Mouse (Mus musculus): ENCODE measurements around the gene Tle4. TPM values are rescaled to one million over a fixed set of nuclear protein-coding genes. Genes with fewer than 3 reads are reported as not detected.

Tle4 gene
- polyA plus RNA-seq, 1 experiment, result 0.76 TPM

DNA sequence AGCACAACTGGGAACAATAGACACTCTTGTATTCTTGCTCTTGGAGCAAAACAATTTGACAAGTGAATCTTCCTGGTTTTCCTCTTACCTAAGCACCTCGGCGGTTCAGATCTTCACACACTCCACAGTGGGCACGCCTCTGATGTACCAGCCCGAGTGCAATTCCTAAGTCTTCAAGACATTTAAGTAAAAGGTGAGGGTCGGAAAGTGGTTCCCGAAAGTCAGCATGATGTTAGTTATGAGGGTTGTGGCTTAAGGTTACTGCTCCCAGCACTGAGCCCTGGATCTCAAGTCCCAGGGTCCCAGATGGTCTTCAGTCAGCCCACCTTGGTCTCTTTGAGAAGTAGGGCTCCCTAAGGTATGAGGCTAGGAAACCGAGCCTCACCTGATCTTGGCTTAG lies 165.4 kb downstream of the Tle4 start:
- Histone ChIP-seq H3K4me2 (ENCODE audit: low read depth) (no peak overlapping the region), H3ac (ENCODE audit: control insufficient read depth, insufficient read length) (no peak overlapping the region), H3K4me3 (no peak overlapping the region), H3K36me3 (ENCODE audit: control insufficient read depth, insufficient read depth) (no peaks in the 10 kb centered on the region), H3K79me2 (ENCODE audit: control insufficient read depth, insufficient read depth) (no peaks in the 10 kb centered on the region), H3K27me3 (ENCODE audit: control insufficient read depth, insufficient read depth, insufficient read length) (peaks cover 8% of the 10 kb centered on the region)
- no peak for TF ChIP-seq POLR2AphosphoS2 (IDR thresholded peaks at IDR 0.05; ENCODE audit: insufficient read length, low read depth)
- no peak for TF ChIP-seq CEBPB (IDR thresholded peaks at IDR 0.05; ENCODE audit: insufficient read depth, poor library complexity, severe bottlenecking)
- TF ChIP-seq MAX (IDR thresholded peaks at IDR 0.05; ENCODE audit: low read depth), result no peak
- no peak for TF ChIP-seq TCF12 (IDR thresholded peaks at IDR 0.05; ENCODE audit: insufficient read depth, poor library complexity, severe bottlenecking)
- TF ChIP-seq MYOG (IDR thresholded peaks at IDR 0.05; ENCODE audit: control insufficient read depth in 1 of 3, insufficient read depth in 1 of 3, insufficient read length in 2 of 3, low read depth in 2 of 3), result no peak
- TF ChIP-seq SRF (IDR thresholded peaks at IDR 0.05; ENCODE audit: control insufficient read depth, insufficient read length, low read depth), result no peak
- no peak for TF ChIP-seq TCF3 (IDR thresholded peaks at IDR 0.05; ENCODE audit: insufficient read length, low read depth)
- no peak for TF ChIP-seq E2F4 (IDR thresholded peaks at IDR 0.05; ENCODE audit: insufficient read depth)
- no peak for TF ChIP-seq REST (IDR thresholded peaks at IDR 0.05; ENCODE audit: insufficient read depth, insufficient read length)
- TF ChIP-seq POLR2A (IDR thresholded peaks at IDR 0.05; ENCODE audit: insufficient read length, low read depth), result no peak
- no peak for TF ChIP-seq MYOD1 (IDR thresholded peaks at IDR 0.05; ENCODE audit: control insufficient read depth in 1 of 3, insufficient read length in 2 of 3, low read depth in 2 of 3)
- no peak for TF ChIP-seq USF1 (IDR thresholded peaks at IDR 0.05; ENCODE audit: low read depth)

DNA sequence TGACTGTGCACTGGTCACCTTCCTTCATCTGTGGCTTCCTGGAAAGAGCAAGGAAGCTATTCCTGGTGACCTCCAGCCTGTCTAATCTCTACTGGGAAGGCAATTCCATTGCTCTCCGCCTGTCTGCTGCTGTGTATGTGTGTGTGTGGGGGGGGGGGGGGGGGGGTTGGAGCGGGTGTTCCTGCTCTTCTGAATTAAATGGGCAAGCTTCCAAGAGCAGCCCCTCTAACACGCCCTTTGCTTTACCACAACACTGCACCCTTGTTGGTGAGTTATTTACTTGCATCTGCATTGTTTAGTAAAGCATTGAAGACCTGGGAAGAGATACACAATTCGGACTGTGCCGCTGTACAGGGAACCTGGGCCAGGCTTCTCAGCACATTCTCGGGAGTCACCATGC lies 170.9 kb downstream of the Tle4 start:
- H3K79me2 ChIP-seq (ENCODE audit: control insufficient read depth, insufficient read depth), result no peaks in the 10 kb centered on the region
- no peaks in the 10 kb centered on the region for H3K36me3 ChIP-seq (ENCODE audit: control insufficient read depth, insufficient read depth)
- peaks cover 28% of the 10 kb centered on the region for H3K27me3 ChIP-seq (ENCODE audit: control insufficient read depth, insufficient read depth, insufficient read length)
- no peak overlapping the region for H3ac ChIP-seq (ENCODE audit: control insufficient read depth, insufficient read length)
- no peak overlapping the region for H3K4me2 ChIP-seq (ENCODE audit: low read depth)
- no peak overlapping the region for H3K4me3 ChIP-seq
- TF ChIP-seq CEBPB (IDR thresholded peaks at IDR 0.05; ENCODE audit: insufficient read depth, poor library complexity, severe bottlenecking), result no peak
- TF ChIP-seq USF1 (IDR thresholded peaks at IDR 0.05; ENCODE audit: low read depth), result no peak
- no peak for TF ChIP-seq POLR2A (IDR thresholded peaks at IDR 0.05; ENCODE audit: insufficient read length, low read depth)
- TF ChIP-seq TCF3 (IDR thresholded peaks at IDR 0.05; ENCODE audit: insufficient read length, low read depth), result no peak
- no peak for TF ChIP-seq MYOG (IDR thresholded peaks at IDR 0.05; ENCODE audit: control insufficient read depth in 1 of 3, insufficient read depth in 1 of 3, insufficient read length in 2 of 3, low read depth in 2 of 3)
- no peak for TF ChIP-seq MAX (IDR thresholded peaks at IDR 0.05; ENCODE audit: low read depth)
- no peak for TF ChIP-seq MYOD1 (IDR thresholded peaks at IDR 0.05; ENCODE audit: control insufficient read depth in 1 of 3, insufficient read length in 2 of 3, low read depth in 2 of 3)
- no peak for TF ChIP-seq REST (IDR thresholded peaks at IDR 0.05; ENCODE audit: insufficient read depth, insufficient read length)
- no peak for TF ChIP-seq E2F4 (IDR thresholded peaks at IDR 0.05; ENCODE audit: insufficient read depth)
- no peak for TF ChIP-seq POLR2AphosphoS2 (IDR thresholded peaks at IDR 0.05; ENCODE audit: insufficient read length, low read depth)
- no peak for TF ChIP-seq TCF12 (IDR thresholded peaks at IDR 0.05; ENCODE audit: insufficient read depth, poor library complexity, severe bottlenecking)
- TF ChIP-seq SRF (IDR thresholded peaks at IDR 0.05; ENCODE audit: control insufficient read depth, insufficient read length, low read depth), result no peak

DNA sequence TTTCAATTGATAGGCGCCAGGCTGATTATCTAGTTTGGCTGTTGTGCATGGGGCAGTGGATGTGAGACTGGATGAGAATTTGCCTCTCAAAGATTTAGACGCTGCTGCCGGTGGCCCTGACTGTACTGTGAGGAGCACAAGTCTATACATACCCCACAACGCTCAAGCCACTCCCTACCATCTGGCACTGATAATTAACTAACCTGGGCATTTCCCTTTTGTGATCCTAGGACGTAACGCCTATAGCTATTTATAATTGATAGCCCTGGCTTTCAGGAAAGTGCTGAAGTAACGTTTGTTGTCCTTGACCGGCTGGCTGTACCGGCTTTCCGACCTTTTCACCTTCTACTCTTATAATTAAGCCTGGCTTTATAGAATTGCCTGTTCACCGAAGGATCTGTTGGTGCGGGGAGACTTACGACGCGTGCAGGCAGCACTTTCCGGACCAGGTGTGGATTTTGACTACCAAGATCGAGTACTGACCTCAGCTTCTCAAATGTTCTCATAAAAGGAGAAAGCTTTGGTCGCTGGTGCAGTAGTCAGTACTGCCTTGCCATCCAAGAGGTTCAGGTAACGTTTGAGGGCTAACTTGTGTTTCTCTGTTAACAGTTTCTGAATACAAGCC lies 171.5 kb downstream of the Tle4 start:
- no peak for TF ChIP-seq POLR2A (IDR thresholded peaks at IDR 0.05; ENCODE audit: insufficient read length, low read depth)
- TF ChIP-seq MAX (IDR thresholded peaks at IDR 0.05; ENCODE audit: low read depth), result no peak
- TF ChIP-seq CEBPB (IDR thresholded peaks at IDR 0.05; ENCODE audit: insufficient read depth, poor library complexity, severe bottlenecking), result no peak
- TF ChIP-seq USF1 (IDR thresholded peaks at IDR 0.05; ENCODE audit: low read depth), result no peak
- TF ChIP-seq TCF3 (IDR thresholded peaks at IDR 0.05; ENCODE audit: insufficient read length, low read depth), result no peak
- no peak for TF ChIP-seq MYOG (IDR thresholded peaks at IDR 0.05; ENCODE audit: control insufficient read depth in 1 of 3, insufficient read depth in 1 of 3, insufficient read length in 2 of 3, low read depth in 2 of 3)
- no peak for TF ChIP-seq E2F4 (IDR thresholded peaks at IDR 0.05; ENCODE audit: insufficient read depth)
- TF ChIP-seq TCF12 (IDR thresholded peaks at IDR 0.05; ENCODE audit: insufficient read depth, poor library complexity, severe bottlenecking), result no peak
- TF ChIP-seq REST (IDR thresholded peaks at IDR 0.05; ENCODE audit: insufficient read depth, insufficient read length), result no peak
- H3K4me3 ChIP-seq, result no peak overlapping the region
- H3K36me3 ChIP-seq (ENCODE audit: control insufficient read depth, insufficient read depth), result no peaks in the 10 kb centered on the region
- H3K27me3 ChIP-seq (ENCODE audit: control insufficient read depth, insufficient read depth, insufficient read length), result peaks cover 31% of the 10 kb centered on the region
- no peak overlapping the region for H3ac ChIP-seq (ENCODE audit: control insufficient read depth, insufficient read length)
- no peak overlapping the region for H3K4me2 ChIP-seq (ENCODE audit: low read depth)
- H3K79me2 ChIP-seq (ENCODE audit: control insufficient read depth, insufficient read depth), result no peaks in the 10 kb centered on the region

DNA sequence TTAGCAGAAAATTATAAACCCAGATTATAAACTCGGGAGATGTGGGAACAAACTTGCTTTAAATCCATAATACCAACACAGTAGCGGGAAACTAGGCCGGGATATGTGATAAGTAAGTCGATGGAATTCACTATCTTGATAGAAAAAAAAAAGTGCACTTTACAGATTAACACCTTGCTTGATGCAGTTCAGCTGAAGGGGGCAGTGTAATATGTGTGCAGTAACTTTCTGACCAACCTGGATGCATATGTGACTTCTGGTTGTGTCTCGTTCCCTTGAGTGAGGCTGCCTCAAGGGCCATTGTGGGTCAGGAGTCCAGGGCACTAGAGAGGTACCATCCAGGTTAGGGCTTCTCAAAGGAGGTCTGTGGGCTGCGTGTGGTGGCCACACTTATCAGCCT lies 172.7 kb downstream of the Tle4 start:
- Histone ChIP-seq H3K27me3 (ENCODE audit: control insufficient read depth, insufficient read depth, insufficient read length) (peaks cover 31% of the 10 kb centered on the region), H3K36me3 (ENCODE audit: control insufficient read depth, insufficient read depth) (no peaks in the 10 kb centered on the region), H3K4me3 (no peak overlapping the region), H3K79me2 (ENCODE audit: control insufficient read depth, insufficient read depth) (no peaks in the 10 kb centered on the region), H3K4me2 (ENCODE audit: low read depth) (no peak overlapping the region), H3ac (ENCODE audit: control insufficient read depth, insufficient read length) (no peak overlapping the region)
- TF ChIP-seq MAX (IDR thresholded peaks at IDR 0.05; ENCODE audit: low read depth), result no peak
- TF ChIP-seq MYOG (IDR thresholded peaks at IDR 0.05; ENCODE audit: control insufficient read depth in 1 of 3, insufficient read depth in 1 of 3, insufficient read length in 2 of 3, low read depth in 2 of 3), result no peak
- no peak for TF ChIP-seq CEBPB (IDR thresholded peaks at IDR 0.05; ENCODE audit: insufficient read depth, poor library complexity, severe bottlenecking)
- TF ChIP-seq POLR2A (IDR thresholded peaks at IDR 0.05; ENCODE audit: insufficient read length, low read depth), result no peak
- TF ChIP-seq MYOD1 (IDR thresholded peaks at IDR 0.05; ENCODE audit: control insufficient read depth in 1 of 3, insufficient read length in 2 of 3, low read depth in 2 of 3), result no peak
- no peak for TF ChIP-seq USF1 (IDR thresholded peaks at IDR 0.05; ENCODE audit: low read depth)
- TF ChIP-seq TCF3 (IDR thresholded peaks at IDR 0.05; ENCODE audit: insufficient read length, low read depth), result no peak
- TF ChIP-seq E2F4 (IDR thresholded peaks at IDR 0.05; ENCODE audit: insufficient read depth), result no peak
- no peak for TF ChIP-seq POLR2AphosphoS2 (IDR thresholded peaks at IDR 0.05; ENCODE audit: insufficient read length, low read depth)
- TF ChIP-seq TCF12 (IDR thresholded peaks at IDR 0.05; ENCODE audit: insufficient read depth, poor library complexity, severe bottlenecking), result no peak
- TF ChIP-seq REST (IDR thresholded peaks at IDR 0.05; ENCODE audit: insufficient read depth, insufficient read length), result no peak
- TF ChIP-seq SRF (IDR thresholded peaks at IDR 0.05; ENCODE audit: control insufficient read depth, insufficient read length, low read depth), result no peak

Data from myocyte (in vitro differentiated cells).